Mouse (Mus musculus): ENCODE measurements around the gene Pcsk2.

The Pcsk2 gene

GRCm38 (mm10) chr2:143840895-143841294, 294.9 kb downstream of the Pcsk2 start:
- no peak for DNase-seq

GRCm38 (mm10) chr2:143841536-143841935, 295.6 kb downstream of the Pcsk2 start:
- DNase-seq, result peak; percentile 22

- no peak for DNase-seq
Measured at GRCm38 (mm10) chr2:143844779-143845178, 298.8 kb downstream of the Pcsk2 start.

GRCm38 (mm10) chr2:143846799-143847198, 300.8 kb downstream of the Pcsk2 start:
- no peak for DNase-seq

- no peak for DNase-seq
Measured at GRCm38 (mm10) chr2:143847291-143847690, 301.3 kb downstream of the Pcsk2 start.

GRCm38 (mm10) chr2:143851354-143852221, 305.6 kb downstream of the Pcsk2 start:
- DNase-seq, result no peak

GRCm38 (mm10) chr2:143852295-143853275, 306.6 kb downstream of the Pcsk2 start:
- DNase-seq, result no peak

GRCm38 (mm10) chr2:143853447-143853846, 307.5 kb downstream of the Pcsk2 start:
- DNase-seq, result no peak

GRCm38 (mm10) chr2:143859166-143859565, 313.2 kb downstream of the Pcsk2 start:
- no peak for DNase-seq

- no peak for DNase-seq
Measured at GRCm38 (mm10) chr2:143862484-143863231, 316.7 kb downstream of the Pcsk2 start, which contains the start of gene Bfsp1. Gene Bfsp1, minus strand, starts transcription at chr2:143863173.

- DNase-seq, result no peak
Measured at GRCm38 (mm10) chr2:143864600-143864999, 318.6 kb downstream of the Pcsk2 start.

Data from thymus, postnatal 25 days (tissue).